Mouse (Mus musculus) forebrain, postnatal 0 days (tissue): ENCODE data around the gene Eps8l2. TPM values are rescaled to one million over a fixed set of nuclear protein-coding genes. Genes with fewer than 3 reads are reported as not detected.

ENCODE experiments used
- ATAC-seq: fragments of 200-750 bp; cut with Nextera tagmentation; 2 replicates; pipeline ENCODE4 v1.8.0; 2017; ENCODE audit warnings: mild to moderate bottlenecking, moderate library complexity
- DNase-seq: peaks from one replicate; pipeline ENCODE4 v3.0.0-alpha.2; 2015
- H3K27ac ChIP-seq: fragments of 300-500 bp; sonication (generic); 2 replicates; pipeline ENCODE4 v1.5.1; 2014; ENCODE audit warnings: low read depth, mild to moderate bottlenecking, antibody characterized with exemption, low read length, moderate library complexity, mixed read lengths
- H3K27me3 ChIP-seq: fragments of 300-500 bp; sonication (generic); 2 replicates; pipeline ENCODE4 v1.6.1; 2014; ENCODE audit warnings: mild to moderate bottlenecking, low read length, mixed read lengths; ENCODE audit not compliant: insufficient read depth
- H3K36me3 ChIP-seq: fragments of 300-500 bp; sonication (generic); 2 replicates; pipeline ENCODE4 v1.6.1; 2014; ENCODE audit warnings: mild to moderate bottlenecking, moderate library complexity; ENCODE audit not compliant: insufficient read depth
- H3K4me1 ChIP-seq: fragments of 300-500 bp; sonication (generic); 2 replicates; pipeline ENCODE4 v1.6.1; 2014; ENCODE audit warnings: antibody characterized with exemption; ENCODE audit not compliant: insufficient read depth
- H3K4me2 ChIP-seq: fragments of 300-500 bp; sonication (generic); 2 replicates; pipeline ENCODE4 v1.6.1; 2014; ENCODE audit warnings: low read depth, mild to moderate bottlenecking, moderate library complexity
- H3K4me3 ChIP-seq: fragments of 300-500 bp; sonication (generic); 2 replicates; pipeline ENCODE4 v1.5.1; 2014; ENCODE audit warnings: low read depth, low read length, mixed read lengths
- H3K9ac ChIP-seq: fragments of 300-500 bp; sonication (generic); 2 replicates; pipeline ENCODE4 v1.6.1; 2014; ENCODE audit warnings: mild to moderate bottlenecking
- H3K9me3 ChIP-seq: fragments of 300-500 bp; sonication (generic); 2 replicates; pipeline ENCODE4 v1.6.1; 2016; ENCODE audit warnings: low read length
- CTCF ChIP-seq: sonication (generic); IDR thresholded peaks from 2 replicates; pipeline ENCODE4 v1.5.1; 2016; ENCODE audit warnings: antibody characterized with exemption, control low read depth, low read depth
- WGBS: fragments of 180-500 bp; shearing (Covaris S2); extraction: QIAGEN DNeasy Blood & Tissue Kit; methylation state at CpG from one replicate; pipeline ENCODE4 v1.1.7; 2014; 5-methylcytosine and 5-hydroxymethylcytosine counted together
- polyA plus RNA-seq: library from polyadenylated mRNA; unstranded; fragments of >200 nt; fragmentation: Nextera tagmentation; extraction: Ambion mirVana; gene quantifications from 2 replicates; pipeline ENCODE4 v1.2.1, GENCODE M21; 2015
- total RNA-seq: library from RNA; depleted of rRNA; stranded (reverse); fragments of >200 nt; gene quantifications from 2 replicates; pipeline ENCODE4 v1.2.3, GENCODE M21; 2014; rRNA removed

Gene Eps8l2
- total and polyA plus RNA-seq, 2 experiments from 2014 or later, result 0.74 to 1.0 TPM

DNA sequence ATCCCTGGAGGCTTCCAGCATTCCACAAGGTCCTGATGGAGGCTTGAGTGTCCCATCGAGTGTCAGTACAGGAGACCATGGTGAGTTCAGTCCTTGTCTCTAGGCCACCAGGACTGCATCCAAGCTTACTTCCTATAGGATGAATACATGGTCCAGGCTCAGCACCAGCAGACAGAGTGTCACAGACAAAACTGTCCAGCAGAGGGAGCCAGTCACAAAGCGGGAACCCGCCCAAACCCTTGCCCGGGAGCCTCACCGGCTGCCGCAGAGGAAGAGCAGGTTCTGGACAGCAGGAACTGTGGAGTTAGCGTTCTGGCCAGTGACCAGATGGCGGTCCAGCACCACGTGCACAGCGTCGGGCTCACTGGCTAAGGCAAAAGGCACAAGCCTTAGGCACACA is 70.2 kb downstream of the Eps8l2 start:
- H3K9me3 ChIP-seq, result no peaks in the 10 kb centered on the region
- 0 out of 2 replicates have a peak overlapping the region, but pooled peaks have one; percentile 17 for H3K4me2 ChIP-seq
- H3K9ac ChIP-seq, result no peak overlapping the region
- no peaks in the 10 kb centered on the region for H3K27me3 ChIP-seq
- no peak overlapping the region for H3K4me3 ChIP-seq
- DNase-seq (peak; percentile 88), ATAC-seq (peak; percentile 76)
- H3K36me3 ChIP-seq, result peaks cover 14% of the 10 kb centered on the region
- H3K4me1 ChIP-seq, result peaks cover 10% of the 10 kb centered on the region; the same call in 1 of the 2 replicates
- 9% methylated on average over 11 of the region's 11 CpGs for WGBS
- peak; percentile 91 for TF ChIP-seq CTCF
- H3K27ac ChIP-seq, result peak overlapping the region; percentile 41; the same call in 1 of the 2 replicates

DNA sequence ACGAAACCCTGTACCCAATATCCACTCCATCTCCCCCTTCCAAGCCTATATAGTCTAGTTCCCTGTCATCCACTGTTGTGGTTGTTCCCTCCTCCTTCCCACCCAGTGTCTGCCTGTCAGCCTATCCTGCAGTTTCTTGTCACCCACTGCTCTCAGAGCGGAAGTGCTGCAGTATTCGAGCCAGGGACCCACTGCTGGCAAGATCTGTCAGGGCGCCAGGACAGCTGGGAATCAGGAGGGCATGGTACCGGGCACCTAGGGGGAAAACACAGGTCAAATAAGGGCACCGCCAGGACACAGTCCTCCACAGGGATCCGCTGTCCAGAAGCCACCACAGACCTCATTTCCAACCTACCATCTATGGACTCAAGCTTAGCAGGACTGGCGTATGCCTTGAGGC is 72.0 kb downstream of the Eps8l2 start:
- WGBS, result 91% methylated on average over 8 of the region's 8 CpGs
- H3K9ac ChIP-seq, result no peak overlapping the region
- H3K9me3 ChIP-seq, result no peaks in the 10 kb centered on the region
- TF ChIP-seq CTCF, result no peak
- peaks cover 14% of the 10 kb centered on the region for H3K36me3 ChIP-seq
- no peak overlapping the region for H3K4me2 ChIP-seq
- no peak overlapping the region for H3K4me3 ChIP-seq
- ATAC-seq, result no peak
- H3K4me1 ChIP-seq, result peaks cover 13% of the 10 kb centered on the region; the same call in 1 of the 2 replicates
- no peaks in the 10 kb centered on the region for H3K27me3 ChIP-seq
- DNase-seq, result no peak
- no peak overlapping the region for H3K27ac ChIP-seq

DNA sequence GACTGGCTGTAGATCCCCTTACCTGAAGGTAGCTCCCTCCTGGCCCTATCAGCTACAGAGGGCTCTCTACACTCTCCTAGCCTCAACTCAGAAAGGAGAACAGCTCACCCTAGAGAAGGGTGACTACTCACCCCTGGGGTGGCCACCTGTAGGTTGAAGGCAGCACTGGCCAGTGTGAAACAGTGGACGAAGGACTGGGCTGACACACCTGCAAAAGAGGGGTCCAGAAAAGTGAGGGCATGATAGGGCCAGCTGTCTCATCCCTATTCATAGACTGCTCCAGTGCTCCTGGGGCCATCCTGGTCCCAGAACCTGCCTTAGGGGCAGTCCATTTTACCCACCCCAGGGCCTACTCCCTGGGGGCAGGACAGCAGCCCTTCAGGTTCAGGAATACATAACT is 73.0 kb downstream of the Eps8l2 start:
- ATAC-seq, result no peak
- no peak overlapping the region for H3K4me2 ChIP-seq
- no peak for DNase-seq
- H3K27ac ChIP-seq, result no peak overlapping the region
- H3K9me3 ChIP-seq, result no peaks in the 10 kb centered on the region
- 100% methylated on average over 1 of the region's 1 CpGs for WGBS
- no peak overlapping the region for H3K4me3 ChIP-seq
- H3K36me3 ChIP-seq, result peaks cover 14% of the 10 kb centered on the region
- H3K9ac ChIP-seq, result no peak overlapping the region
- peaks cover 13% of the 10 kb centered on the region; the same call in 1 of the 2 replicates for H3K4me1 ChIP-seq
- 0 out of 2 replicates have a peak, but pooled peaks have one; percentile 4 for TF ChIP-seq CTCF
- H3K27me3 ChIP-seq, result no peaks in the 10 kb centered on the region

Other genes with a start within 250 kb of the Eps8l2 start
- gene Sigirr, start 238.3 kb upstream of the Eps8l2 start, total RNA-seq, result 2.9 TPM in 2 replicates
- gene Sigirr, start 238.3 kb upstream of the Eps8l2 start, polyA plus RNA-seq, result 2.4 and 2.7 TPM in 2 replicates
- gene Ano9, start 221.1 kb upstream of the Eps8l2 start, total RNA-seq, result 0.08 and 0.43 TPM in 2 replicates
- 0.05 and 0.20 TPM in 2 replicates for gene Ano9, start 221.1 kb upstream of the Eps8l2 start, polyA plus RNA-seq
- gene Ptdss2, start 216.5 kb upstream of the Eps8l2 start, total RNA-seq, result 24.5 and 24.9 TPM in 2 replicates
- gene Ptdss2, start 216.5 kb upstream of the Eps8l2 start, polyA plus RNA-seq, result 70.5 and 78.3 TPM in 2 replicates
- gene Rnh1, start 166.0 kb upstream of the Eps8l2 start, total RNA-seq, result 41.6 and 41.9 TPM in 2 replicates
- 43.1 and 45.4 TPM in 2 replicates for gene Rnh1, start 166.0 kb upstream of the Eps8l2 start, polyA plus RNA-seq
- gene Hras, start 144.9 kb upstream of the Eps8l2 start, total RNA-seq, result 103 and 149 TPM in 2 replicates
- gene Hras, start 144.9 kb upstream of the Eps8l2 start, polyA plus RNA-seq, result 198 and 199 TPM in 2 replicates
- gene Lrrc56, start 144.7 kb upstream of the Eps8l2 start, total RNA-seq, result 11.1 and 11.7 TPM in 2 replicates
- 10.2 and 10.7 TPM in 2 replicates for gene Lrrc56, start 144.7 kb upstream of the Eps8l2 start, polyA plus RNA-seq
- gene Lmntd2, start 124.8 kb upstream of the Eps8l2 start, total RNA-seq, result 0.62 TPM in 1 of 2 replicates, not detected in the other
- gene Lmntd2, start 124.8 kb upstream of the Eps8l2 start, polyA plus RNA-seq, result 0.15 and 0.33 TPM in 2 replicates
- 13.3 and 15.8 TPM in 2 replicates for gene Rassf7, start 123.0 kb upstream of the Eps8l2 start, total RNA-seq
- gene Rassf7, start 123.0 kb upstream of the Eps8l2 start, polyA plus RNA-seq, result 15.6 and 19.1 TPM in 2 replicates
- gene Phrf1, start 110.1 kb upstream of the Eps8l2 start, total RNA-seq, result 50.2 and 53.8 TPM in 2 replicates
- gene Phrf1, start 110.1 kb upstream of the Eps8l2 start, polyA plus RNA-seq, result 26.1 and 35.8 TPM in 2 replicates
- 1.3 and 3.8 TPM in 2 replicates for gene Irf7, start 72.4 kb upstream of the Eps8l2 start, total RNA-seq
- 3.4 and 3.7 TPM in 2 replicates for gene Irf7, start 72.4 kb upstream of the Eps8l2 start, polyA plus RNA-seq
- gene Cdhr5, start 62.1 kb upstream of the Eps8l2 start, total RNA-seq, result not detected in 2 replicates
- gene Cdhr5, start 62.1 kb upstream of the Eps8l2 start, polyA plus RNA-seq, result not detected in 2 replicates
- not detected in 2 replicates for gene Sct, start 59.7 kb upstream of the Eps8l2 start, total RNA-seq
- 2.9 and 3.9 TPM in 2 replicates for gene Sct, start 59.7 kb upstream of the Eps8l2 start, polyA plus RNA-seq
- 0.31 and 0.38 TPM in 2 replicates for gene Drd4, start 46.9 kb upstream of the Eps8l2 start, total RNA-seq
- gene Drd4, start 46.9 kb upstream of the Eps8l2 start, polyA plus RNA-seq, result 0.90 and 0.98 TPM in 2 replicates
- 238 and 239 TPM in 2 replicates for gene Deaf1, start 11.2 kb upstream of the Eps8l2 start, total RNA-seq
- 282 and 289 TPM in 2 replicates for gene Deaf1, start 11.2 kb upstream of the Eps8l2 start, polyA plus RNA-seq
- gene Tmem80, start 11.1 kb upstream of the Eps8l2 start, total RNA-seq, result 25.2 and 33.2 TPM in 2 replicates
- gene Tmem80, start 11.1 kb upstream of the Eps8l2 start, polyA plus RNA-seq, result 32.9 and 34.7 TPM in 2 replicates
- gene Taldo1, start 53.3 kb downstream of the Eps8l2 start, total RNA-seq, result 224 and 297 TPM in 2 replicates
- gene Taldo1, start 53.3 kb downstream of the Eps8l2 start, polyA plus RNA-seq, result 304 and 352 TPM in 2 replicates
- 58.9 and 65.0 TPM in 2 replicates for gene Gatd1, start 75.3 kb downstream of the Eps8l2 start, total RNA-seq
- 50.5 and 56.0 TPM in 2 replicates for gene Gatd1, start 75.3 kb downstream of the Eps8l2 start, polyA plus RNA-seq
- gene Cend1, start 90.6 kb downstream of the Eps8l2 start, total RNA-seq, result 83.3 and 94.7 TPM in 2 replicates
- gene Cend1, start 90.6 kb downstream of the Eps8l2 start, polyA plus RNA-seq, result 111 and 125 TPM in 2 replicates
- gene Slc25a22, start 99.0 kb downstream of the Eps8l2 start, total RNA-seq, result 115 and 141 TPM in 2 replicates
- 106 and 132 TPM in 2 replicates for gene Slc25a22, start 99.0 kb downstream of the Eps8l2 start, polyA plus RNA-seq
- gene Pidd1, start 105.1 kb downstream of the Eps8l2 start, total RNA-seq, result 2.0 and 2.2 TPM in 2 replicates
- 2.3 and 2.4 TPM in 2 replicates for gene Pidd1, start 105.1 kb downstream of the Eps8l2 start, polyA plus RNA-seq
- 312 and 427 TPM in 2 replicates for gene Rplp2, start 108.5 kb downstream of the Eps8l2 start, total RNA-seq
- 868 and 1,034 TPM in 2 replicates for gene Rplp2, start 108.5 kb downstream of the Eps8l2 start, polyA plus RNA-seq
- 6.2 and 7.7 TPM in 2 replicates for gene Pnpla2, start 116.3 kb downstream of the Eps8l2 start, total RNA-seq
- gene Pnpla2, start 116.3 kb downstream of the Eps8l2 start, polyA plus RNA-seq, result 18.3 and 22.4 TPM in 2 replicates
- 4.5 and 7.2 TPM in 2 replicates for gene Cracr2b, start 122.2 kb downstream of the Eps8l2 start, total RNA-seq
- gene Cracr2b, start 122.2 kb downstream of the Eps8l2 start, polyA plus RNA-seq, result 5.2 and 6.7 TPM in 2 replicates
- 55.8 and 62.4 TPM in 2 replicates for gene Cd151, start 128.5 kb downstream of the Eps8l2 start, total RNA-seq
- 12.4 and 18.7 TPM in 2 replicates for gene Cd151, start 128.5 kb downstream of the Eps8l2 start, polyA plus RNA-seq
- gene Polr2l, start 136.3 kb downstream of the Eps8l2 start, total RNA-seq, result 21.1 and 24.6 TPM in 2 replicates
- 73.2 and 74.8 TPM in 2 replicates for gene Polr2l, start 136.3 kb downstream of the Eps8l2 start, polyA plus RNA-seq
- 52.5 and 79.6 TPM in 2 replicates for gene Tspan4, start 136.4 kb downstream of the Eps8l2 start, total RNA-seq
- gene Tspan4, start 136.4 kb downstream of the Eps8l2 start, polyA plus RNA-seq, result 54.9 and 57.9 TPM in 2 replicates
- gene Chid1, start 201.0 kb downstream of the Eps8l2 start, total RNA-seq, result 40.5 and 42.0 TPM in 2 replicates
- gene Chid1, start 201.0 kb downstream of the Eps8l2 start, polyA plus RNA-seq, result 38.9 and 42.0 TPM in 2 replicates
- gene Ap2a2, start 223.3 kb downstream of the Eps8l2 start, total RNA-seq, result 154 and 187 TPM in 2 replicates
- 91.5 and 112 TPM in 2 replicates for gene Ap2a2, start 223.3 kb downstream of the Eps8l2 start, polyA plus RNA-seq